Mouse (Mus musculus): ENCODE measurements at regions not wholly inside any gene's neighbourhood (a gene's known extent, or its start where the extent isn't known, plus 50 kb on each side); places are given as distances from the start of the nearest gene placed in this dataset.

DNA sequence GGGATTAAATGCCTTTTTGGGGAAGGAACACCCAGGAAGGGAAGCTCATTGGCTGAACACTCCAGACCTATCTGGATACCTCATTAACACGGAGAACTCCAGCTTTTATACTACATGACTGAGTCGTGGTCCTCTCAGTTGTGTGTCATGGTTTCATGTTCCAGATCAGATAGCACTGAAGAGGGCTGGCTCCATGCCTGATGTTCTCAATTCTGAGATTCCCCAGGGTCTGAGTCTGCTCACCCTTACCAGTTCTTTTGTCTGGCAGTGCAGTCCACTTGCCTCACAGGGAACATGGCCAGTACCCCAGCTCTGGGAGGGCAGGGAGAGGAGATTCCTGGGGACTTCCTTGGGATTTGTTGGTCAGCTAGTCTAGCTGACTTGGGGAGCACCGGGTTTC lies 372.0 kb downstream of the Cd83 start:
- Histone ChIP-seq H3K27me3 (ENCODE audit: control insufficient read depth, insufficient read depth, low read length, poor library complexity, severe bottlenecking) (no peaks in the 10 kb centered on the region), H3K36me3 (ENCODE audit: control insufficient read depth, insufficient read depth, low read length, poor library complexity, severe bottlenecking) (no peaks in the 10 kb centered on the region)
- DNase-seq (ENCODE audit: low read depth, low spot score) = no peak

GRCm38 (mm10) chr13:44157236-44157635 lies 372.7 kb downstream of the Cd83 start:
- no peak for DNase-seq (ENCODE audit: low read depth, low spot score)
- H3K36me3 ChIP-seq (ENCODE audit: control insufficient read depth, insufficient read depth, low read length, poor library complexity, severe bottlenecking) = no peaks in the 10 kb centered on the region
- H3K27me3 ChIP-seq (ENCODE audit: control insufficient read depth, insufficient read depth, low read length, poor library complexity, severe bottlenecking) = no peaks in the 10 kb centered on the region

- DNase-seq (ENCODE audit: low read depth, low spot score) = no peak
- H3K27me3 ChIP-seq (ENCODE audit: control insufficient read depth, insufficient read depth, low read length, poor library complexity, severe bottlenecking) = no peaks in the 10 kb centered on the region
- no peaks in the 10 kb centered on the region for H3K36me3 ChIP-seq (ENCODE audit: control insufficient read depth, insufficient read depth, low read length, poor library complexity, severe bottlenecking)
These were observed 373.8 kb downstream of the Cd83 start for GRCm38 (mm10) chr13:44158364-44158763.

DNA sequence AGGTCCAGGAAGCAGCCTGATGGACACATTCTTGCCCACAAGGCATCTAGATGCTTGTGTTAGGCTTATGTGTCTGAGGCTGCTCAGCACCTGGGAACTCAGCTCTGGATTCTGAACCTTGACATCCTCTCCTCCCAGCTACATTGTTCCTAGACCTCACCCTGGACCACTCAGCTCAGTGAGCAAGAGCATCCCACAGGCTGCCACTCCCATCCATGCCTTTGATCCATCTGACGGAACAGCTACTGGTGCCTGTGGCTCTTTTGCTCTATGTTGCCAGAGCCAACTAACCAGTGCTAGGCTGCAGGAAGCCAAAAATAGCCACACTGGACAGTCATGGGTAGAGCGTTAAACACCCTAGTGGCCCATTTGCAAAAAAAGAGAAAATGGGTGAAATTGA lies 374.8 kb downstream of the Cd83 start:
- H3K27me3 ChIP-seq (ENCODE audit: control insufficient read depth, insufficient read depth, low read length, poor library complexity, severe bottlenecking) = no peaks in the 10 kb centered on the region
- H3K36me3 ChIP-seq (ENCODE audit: control insufficient read depth, insufficient read depth, low read length, poor library complexity, severe bottlenecking) = no peaks in the 10 kb centered on the region
- no peak for DNase-seq (ENCODE audit: low read depth, low spot score)

GRCm38 (mm10) chr13:44164746-44165145 lies 380.2 kb downstream of the Cd83 start:
- no peak for DNase-seq (ENCODE audit: low read depth, low spot score)
- no peaks in the 10 kb centered on the region for H3K27me3 ChIP-seq (ENCODE audit: control insufficient read depth, insufficient read depth, low read length, poor library complexity, severe bottlenecking)

DNA sequence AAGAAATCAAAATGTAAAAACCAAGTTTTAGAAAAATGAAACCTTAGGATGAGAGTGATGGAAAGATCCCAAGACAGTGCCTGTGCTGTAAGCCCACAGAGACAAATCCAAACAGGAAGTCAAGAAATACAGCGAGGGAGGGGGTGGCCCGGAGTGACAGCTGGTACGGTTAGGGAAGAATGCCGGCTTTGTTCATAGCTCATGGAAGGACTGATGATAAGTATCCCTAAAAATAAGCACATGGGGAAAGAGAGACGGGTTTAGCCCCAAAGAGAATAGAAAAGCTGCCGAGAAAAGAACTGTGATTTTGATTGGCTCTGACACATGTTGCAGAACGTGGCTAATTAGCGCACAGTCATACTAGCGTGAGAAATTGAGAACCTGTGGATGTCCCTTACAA lies 382.6 kb downstream of the Cd83 start:
- Histone ChIP-seq H3K27me3 (ENCODE audit: control insufficient read depth, insufficient read depth, low read length, poor library complexity, severe bottlenecking) (no peaks in the 10 kb centered on the region), H3K36me3 (ENCODE audit: control insufficient read depth, insufficient read depth, low read length, poor library complexity, severe bottlenecking) (no peaks in the 10 kb centered on the region)
- DNase-seq (ENCODE audit: low read depth, low spot score) = no peak

More at GRCm38 (mm10) chr13:44164746-44165145, 380.2 kb downstream of the Cd83 start:
- H3K36me3 ChIP-seq (ENCODE audit: control insufficient read depth, insufficient read depth, low read length, poor library complexity, severe bottlenecking) = no peaks in the 10 kb centered on the region

DNA sequence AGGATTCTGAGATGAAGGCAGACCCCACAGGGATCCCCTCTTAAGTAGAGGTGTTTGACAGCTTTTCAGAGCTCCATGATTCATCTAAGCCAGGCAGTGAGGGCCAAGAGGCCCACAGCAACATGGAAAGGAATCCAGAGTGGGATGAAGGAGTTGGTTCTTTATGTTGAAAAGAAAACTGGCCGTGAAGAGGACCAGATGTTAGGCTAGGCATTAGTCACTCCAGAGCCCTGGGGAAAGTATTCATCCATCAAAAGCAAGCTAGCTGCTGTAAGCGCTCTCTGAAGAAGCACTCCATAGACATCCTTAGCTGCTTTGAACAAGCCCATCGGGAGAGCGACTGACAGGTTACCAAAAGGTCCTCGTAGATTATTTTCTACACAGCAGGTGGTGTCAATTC lies 383.6 kb downstream of the Cd83 start:
- Histone ChIP-seq H3K36me3 (ENCODE audit: control insufficient read depth, insufficient read depth, low read length, poor library complexity, severe bottlenecking) (no peaks in the 10 kb centered on the region), H3K27me3 (ENCODE audit: control insufficient read depth, insufficient read depth, low read length, poor library complexity, severe bottlenecking) (no peaks in the 10 kb centered on the region)
- no peak for DNase-seq (ENCODE audit: low read depth, low spot score)

- Histone ChIP-seq H3K27me3 (ENCODE audit: control insufficient read depth, insufficient read depth, low read length, poor library complexity, severe bottlenecking) (no peaks in the 10 kb centered on the region), H3K36me3 (ENCODE audit: control insufficient read depth, insufficient read depth, low read length, poor library complexity, severe bottlenecking) (no peaks in the 10 kb centered on the region)
- DNase-seq (ENCODE audit: low read depth, low spot score) = peak; percentile 40
These were observed 387.1 kb downstream of the Cd83 start for GRCm38 (mm10) chr13:44171639-44172038.

- H3K36me3 ChIP-seq (ENCODE audit: control insufficient read depth, insufficient read depth, low read length, poor library complexity, severe bottlenecking) = no peaks in the 10 kb centered on the region
- H3K27me3 ChIP-seq (ENCODE audit: control insufficient read depth, insufficient read depth, low read length, poor library complexity, severe bottlenecking) = no peaks in the 10 kb centered on the region
- no peak for DNase-seq (ENCODE audit: low read depth, low spot score)
These were observed 388.1 kb downstream of the Cd83 start for GRCm38 (mm10) chr13:44172701-44173100.

DNA sequence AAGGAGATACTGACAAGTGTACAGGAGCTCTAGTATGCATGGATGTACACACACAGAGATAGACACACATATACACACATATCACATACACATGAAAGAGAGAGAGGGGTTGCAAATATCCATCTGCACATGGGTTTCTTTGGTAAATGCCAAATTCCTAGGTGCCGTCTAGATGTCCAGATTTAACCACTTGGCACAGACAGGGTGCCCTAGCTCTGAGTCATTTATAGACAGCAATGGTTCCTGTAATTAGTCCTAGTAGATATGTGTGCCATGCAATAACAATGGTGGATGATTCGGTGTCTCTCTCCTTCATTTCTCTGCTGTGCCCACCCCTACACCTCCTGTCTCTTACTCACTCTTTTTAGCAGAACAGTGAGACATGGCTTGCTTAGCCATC lies 389.7 kb downstream of the Cd83 start:
- H3K27me3 ChIP-seq (ENCODE audit: control insufficient read depth, insufficient read depth, low read length, poor library complexity, severe bottlenecking) = no peaks in the 10 kb centered on the region
- no peaks in the 10 kb centered on the region for H3K36me3 ChIP-seq (ENCODE audit: control insufficient read depth, insufficient read depth, low read length, poor library complexity, severe bottlenecking)
- no peak for DNase-seq (ENCODE audit: low read depth, low spot score)

GRCm38 (mm10) chr13:44175300-44176036 lies 390.9 kb downstream of the Cd83 start:
- no peaks in the 10 kb centered on the region for H3K36me3 ChIP-seq (ENCODE audit: control insufficient read depth, insufficient read depth, low read length, poor library complexity, severe bottlenecking)
- no peak for DNase-seq (ENCODE audit: low read depth, low spot score)
- no peaks in the 10 kb centered on the region for H3K27me3 ChIP-seq (ENCODE audit: control insufficient read depth, insufficient read depth, low read length, poor library complexity, severe bottlenecking)

DNA sequence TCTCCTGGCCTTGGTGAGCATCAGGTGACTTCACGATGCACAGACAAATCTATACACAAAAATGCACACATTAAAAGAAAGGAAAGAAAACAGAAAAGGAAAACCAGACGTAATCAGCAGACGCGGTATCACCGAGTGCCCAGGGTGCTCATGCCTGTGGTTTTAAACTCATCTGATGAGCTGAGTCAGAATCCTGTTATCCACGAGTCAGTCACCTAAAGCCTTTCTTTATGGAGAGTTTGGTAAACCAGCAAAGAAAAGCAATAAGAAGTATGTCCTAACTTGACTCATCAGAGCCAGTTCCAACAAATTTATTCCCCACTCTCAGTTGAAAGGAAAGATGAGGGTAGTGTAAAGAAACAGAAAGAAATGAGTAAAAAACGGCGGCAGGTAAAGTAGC lies 391.5 kb downstream of the Cd83 start:
- no peaks in the 10 kb centered on the region for H3K27me3 ChIP-seq (ENCODE audit: control insufficient read depth, insufficient read depth, low read length, poor library complexity, severe bottlenecking)
- no peak for DNase-seq (ENCODE audit: low read depth, low spot score)
- no peaks in the 10 kb centered on the region for H3K36me3 ChIP-seq (ENCODE audit: control insufficient read depth, insufficient read depth, low read length, poor library complexity, severe bottlenecking)

- Histone ChIP-seq H3K27me3 (ENCODE audit: control insufficient read depth, insufficient read depth, low read length, poor library complexity, severe bottlenecking) (no peaks in the 10 kb centered on the region), H3K36me3 (ENCODE audit: control insufficient read depth, insufficient read depth, low read length, poor library complexity, severe bottlenecking) (no peaks in the 10 kb centered on the region)
- DNase-seq (ENCODE audit: low read depth, low spot score) = no peak
These were observed 393.4 kb downstream of the Cd83 start for GRCm38 (mm10) chr13:44178006-44178405.

GRCm38 (mm10) chr13:44180384-44180783 lies 395.8 kb downstream of the Cd83 start:
- no peaks in the 10 kb centered on the region for H3K36me3 ChIP-seq (ENCODE audit: control insufficient read depth, insufficient read depth, low read length, poor library complexity, severe bottlenecking)
- DNase-seq (ENCODE audit: low read depth, low spot score) = no peak

GRCm38 (mm10) chr13:44182544-44183191 lies 398.1 kb downstream of the Cd83 start:
- H3K27me3 ChIP-seq (ENCODE audit: control insufficient read depth, insufficient read depth, low read length, poor library complexity, severe bottlenecking) = no peaks in the 10 kb centered on the region
- DNase-seq (ENCODE audit: low read depth, low spot score) = no peak
- no peaks in the 10 kb centered on the region for H3K36me3 ChIP-seq (ENCODE audit: control insufficient read depth, insufficient read depth, low read length, poor library complexity, severe bottlenecking)

More at GRCm38 (mm10) chr13:44180384-44180783, 395.8 kb downstream of the Cd83 start:
- H3K27me3 ChIP-seq (ENCODE audit: control insufficient read depth, insufficient read depth, low read length, poor library complexity, severe bottlenecking) = no peaks in the 10 kb centered on the region

All from splenic B cell, adult 2 months (primary cell).